Mouse (Mus musculus) cortical plate, adult 2 months (tissue): Measurements from ENCODE around the gene 4933427D14Rik.

Source experiments
- CTCF ChIP-seq: fragments of 200-500 bp; IDR thresholded peaks from 2 replicates; pipeline ENCODE4 v1.5.1; 2011; ENCODE audit warnings: mild to moderate bottlenecking, control low read depth, low read length; ENCODE audit not compliant: insufficient read depth; ENCODE audit errors: extremely low read depth
- POLR2A ChIP-seq: fragments of 200-500 bp; IDR thresholded peaks from 2 replicates; pipeline ENCODE4 v1.6.1; 2011; ENCODE audit warnings: mild to moderate bottlenecking, low read length, control low read depth; ENCODE audit not compliant: insufficient read depth; ENCODE audit errors: extremely low read depth

- TF ChIP-seq CTCF (no peak), POLR2A (0 out of 2 replicates have a peak, but pooled peaks have one; percentile 6)
Observed at GRCm38 (mm10) chr11:72206341-72207203, 687 bp downstream of the 4933427D14Rik start, which contains the start of gene Gm43951.
